Mouse (Mus musculus) splenic B cell, adult 2 months (primary cell): Measurements from ENCODE around the gene 1700016C15Rik.

Experiments used
- DNase-seq: peaks from one replicate; pipeline ENCODE4 v3.0.0-alpha.2; 2011; ENCODE audit warnings: low read depth, low spot score
- H3K27me3 ChIP-seq: 2 replicates; pipeline ENCODE4 v1.6.1; 2012; ENCODE audit warnings: mild to moderate bottlenecking, low read length, moderate library complexity, mixed read lengths; ENCODE audit not compliant: control insufficient read depth, poor library complexity, insufficient read depth, severe bottlenecking
- H3K36me3 ChIP-seq: 2 replicates; pipeline ENCODE4 v1.6.1; 2012; ENCODE audit warnings: mild to moderate bottlenecking, low read length, moderate library complexity, mixed read lengths; ENCODE audit not compliant: control insufficient read depth, poor library complexity, insufficient read depth, severe bottlenecking

Gene 1700016C15Rik

DNA sequence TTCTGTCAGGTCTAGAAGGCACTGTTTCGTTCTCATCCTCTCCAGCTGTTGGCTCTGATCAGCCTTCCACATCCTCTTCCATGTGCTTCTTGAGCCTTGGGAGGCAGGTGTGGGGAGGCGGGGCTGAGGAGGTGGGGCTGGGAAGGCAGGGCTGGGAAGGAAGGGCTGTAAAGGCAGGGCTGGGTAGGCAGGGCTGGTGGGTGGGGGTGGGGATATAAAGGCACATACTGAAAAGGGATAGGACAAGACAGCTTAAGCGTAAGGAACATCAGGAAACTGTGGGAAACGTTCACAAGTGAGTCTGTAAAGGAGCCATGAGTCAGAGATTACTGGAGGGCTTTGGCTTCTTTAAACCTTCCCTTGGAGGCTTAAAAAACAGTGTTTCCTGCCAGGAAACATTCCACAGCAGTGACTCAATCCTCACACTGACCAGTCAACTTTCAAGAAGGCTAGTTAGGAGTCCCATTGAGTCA is 21.0 kb upstream of the 1700016C15Rik start:
- no peak for DNase-seq
- H3K27me3 ChIP-seq: no peaks in the 10 kb centered on the region
- no peaks in the 10 kb centered on the region for H3K36me3 ChIP-seq

DNA sequence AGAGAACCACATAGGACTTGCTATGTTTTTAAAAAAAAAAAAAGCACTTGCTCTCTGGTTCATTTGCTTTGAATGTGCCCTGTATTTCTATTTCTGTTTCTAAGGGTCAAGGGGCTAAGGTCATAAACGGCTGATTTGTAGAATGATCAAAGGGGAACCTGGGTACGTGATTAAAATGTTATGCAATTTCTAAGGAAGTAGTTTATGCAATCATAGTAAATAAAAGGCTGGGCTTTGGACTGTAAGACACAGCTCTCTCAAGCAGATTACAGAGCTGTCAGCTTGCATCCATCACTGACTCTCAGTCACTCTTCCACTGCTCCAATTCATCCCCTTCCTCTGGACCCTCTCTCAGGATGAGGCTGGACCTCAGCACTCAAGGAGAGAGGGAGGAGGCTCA is 18.6 kb upstream of the 1700016C15Rik start:
- no peak for DNase-seq
- H3K27me3 ChIP-seq: no peaks in the 10 kb centered on the region

DNA sequence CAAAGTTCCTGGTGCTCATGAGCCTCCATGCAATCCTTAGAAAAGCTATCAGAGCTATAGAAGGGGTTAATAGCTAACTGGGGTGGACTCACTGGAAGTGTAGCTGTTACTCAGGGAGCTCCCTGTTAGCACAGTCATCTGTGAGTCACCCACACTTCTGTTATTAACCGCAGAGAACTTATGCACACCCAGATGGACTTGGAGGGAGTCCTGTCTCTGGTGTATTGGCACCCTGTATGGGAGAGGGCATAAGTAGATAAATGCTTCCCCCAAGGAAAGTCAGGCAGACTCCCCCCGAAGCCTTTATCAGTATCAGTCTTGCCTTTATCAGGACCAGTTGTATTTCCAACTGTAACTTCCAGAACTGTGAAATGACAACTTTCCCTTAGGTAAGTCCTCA is 18.2 kb upstream of the 1700016C15Rik start:
- no peaks in the 10 kb centered on the region for H3K36me3 ChIP-seq
- H3K27me3 ChIP-seq: no peaks in the 10 kb centered on the region
- no peak for DNase-seq

More for the DNA sequence above, 18.6 kb upstream of the 1700016C15Rik start:
- no peaks in the 10 kb centered on the region for H3K36me3 ChIP-seq

DNA sequence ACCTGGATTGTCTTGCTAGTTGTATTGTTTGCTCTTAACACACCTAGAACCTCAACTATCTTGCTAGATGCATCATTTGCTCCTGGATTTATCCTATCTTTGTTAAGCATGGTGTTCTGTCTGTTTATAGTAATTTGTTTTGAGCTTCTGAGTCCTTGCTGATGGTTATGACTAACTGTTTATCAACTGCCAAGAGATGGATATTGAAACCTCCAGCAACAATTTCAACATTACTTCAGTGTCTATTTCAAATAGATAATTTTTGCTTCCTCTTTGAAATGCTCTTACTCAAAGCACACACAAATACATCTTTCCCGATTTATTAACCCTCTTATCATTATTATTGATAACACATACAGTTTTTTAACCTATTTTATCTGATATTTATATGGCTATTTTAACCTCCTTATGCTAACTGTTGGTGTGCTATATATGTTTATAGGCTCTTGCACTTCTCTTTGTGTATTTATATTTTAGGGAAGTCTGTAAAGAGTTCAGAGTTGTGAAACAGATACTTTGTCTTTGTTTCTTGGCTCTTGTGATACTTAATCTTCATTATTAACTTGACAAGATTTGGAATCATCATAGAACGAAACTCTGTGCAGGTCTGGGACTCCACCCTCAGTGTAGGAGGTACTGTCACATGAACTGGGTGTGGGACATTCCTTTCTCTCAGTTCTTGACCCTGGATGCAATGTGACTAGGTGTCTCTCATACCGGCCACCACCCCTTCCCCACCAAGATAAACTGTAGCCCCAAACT is 15.8 kb upstream of the 1700016C15Rik start:
- no peaks in the 10 kb centered on the region for H3K36me3 ChIP-seq
- no peak for DNase-seq
- no peaks in the 10 kb centered on the region for H3K27me3 ChIP-seq

DNA sequence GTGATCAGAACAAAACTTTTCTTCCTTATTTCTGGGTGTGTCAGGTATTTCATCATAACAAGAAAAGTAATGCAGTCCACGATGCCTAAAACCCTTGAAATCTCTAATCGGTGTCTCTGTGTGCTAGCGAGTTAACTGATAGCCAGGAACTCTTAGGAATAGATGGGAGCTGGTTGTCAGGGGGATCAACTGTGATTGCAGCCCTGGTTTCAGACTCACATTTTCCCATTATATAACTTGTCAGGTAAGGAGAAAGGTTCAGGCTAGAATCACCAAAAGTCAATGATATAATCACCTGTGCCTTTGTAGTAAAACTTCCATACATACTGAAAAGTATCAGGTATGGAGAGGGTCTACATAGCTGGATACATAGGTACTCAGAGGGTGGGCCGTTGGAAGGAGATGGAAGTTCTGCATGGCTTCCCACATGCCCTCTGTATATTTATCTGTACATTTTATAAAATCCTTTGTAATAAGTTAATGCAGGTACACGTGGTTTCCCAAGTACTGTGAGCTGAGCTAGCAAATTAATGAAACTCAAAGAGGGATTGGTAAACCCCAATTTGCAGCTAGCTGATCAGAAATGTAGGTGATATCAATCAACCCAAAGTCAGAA is 15.1 kb upstream of the 1700016C15Rik start:
- Histone ChIP-seq H3K36me3 (no peaks in the 10 kb centered on the region), H3K27me3 (no peaks in the 10 kb centered on the region)
- no peak for DNase-seq

DNA sequence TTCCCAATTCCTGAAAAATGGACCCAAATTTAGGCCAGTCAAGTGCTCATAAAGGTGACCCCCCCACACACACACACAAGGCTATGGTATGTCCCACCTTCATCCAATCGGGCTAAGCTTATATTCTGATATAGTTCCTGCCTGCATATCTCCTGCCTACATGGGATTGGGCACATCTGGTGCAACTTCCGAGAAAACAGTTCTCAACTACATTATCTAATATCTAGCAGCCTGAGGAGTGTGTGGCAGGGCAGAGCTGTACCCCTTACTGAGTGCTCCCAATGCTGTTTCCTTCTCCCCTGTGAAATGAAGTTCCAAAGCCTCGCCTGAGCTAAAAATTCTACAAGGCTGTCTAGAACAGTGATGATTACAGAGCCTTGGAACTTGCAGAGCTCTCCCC is 13.2 kb upstream of the 1700016C15Rik start:
- no peak for DNase-seq
- no peaks in the 10 kb centered on the region for H3K36me3 ChIP-seq
- no peaks in the 10 kb centered on the region for H3K27me3 ChIP-seq

DNA sequence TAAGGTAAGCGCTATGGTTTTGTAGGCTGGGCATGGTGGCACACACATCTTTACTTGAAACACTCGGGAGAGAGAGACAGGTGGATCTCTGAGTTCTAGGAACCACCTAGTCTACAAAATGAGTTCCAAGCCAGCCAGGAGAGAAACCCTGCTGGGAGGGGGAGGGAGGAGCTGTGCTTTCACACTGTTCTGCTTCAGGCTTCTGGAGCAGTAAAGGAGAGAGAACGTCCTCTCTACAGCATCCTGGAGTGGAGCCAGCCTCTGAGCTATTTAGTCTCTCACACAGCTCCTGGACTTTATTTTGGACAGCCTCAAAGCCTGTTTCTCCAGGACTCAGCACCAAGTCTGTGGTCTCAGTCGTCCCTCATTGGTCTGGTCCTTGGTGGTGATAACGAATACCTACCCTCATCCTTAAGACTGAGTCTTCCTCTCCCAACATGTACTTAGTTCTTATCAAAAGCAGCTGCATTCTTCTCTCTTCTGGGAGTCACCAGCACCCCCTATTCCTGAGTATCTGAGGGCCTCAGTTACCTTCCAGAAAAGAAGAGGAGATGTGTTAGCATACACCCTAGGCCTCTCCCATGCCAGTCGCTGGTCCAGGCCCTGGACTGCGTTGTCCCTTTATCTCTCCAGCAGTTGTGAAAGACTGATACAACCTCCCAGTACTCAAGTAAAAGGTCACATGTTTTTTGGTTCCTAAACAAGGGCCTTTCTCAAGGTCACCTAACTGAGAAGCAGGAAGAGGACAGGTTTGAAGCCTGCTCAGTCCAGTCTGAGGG is 12.4 kb upstream of the 1700016C15Rik start:
- DNase-seq: no peak
- Histone ChIP-seq H3K27me3 (no peaks in the 10 kb centered on the region), H3K36me3 (no peaks in the 10 kb centered on the region)

DNA sequence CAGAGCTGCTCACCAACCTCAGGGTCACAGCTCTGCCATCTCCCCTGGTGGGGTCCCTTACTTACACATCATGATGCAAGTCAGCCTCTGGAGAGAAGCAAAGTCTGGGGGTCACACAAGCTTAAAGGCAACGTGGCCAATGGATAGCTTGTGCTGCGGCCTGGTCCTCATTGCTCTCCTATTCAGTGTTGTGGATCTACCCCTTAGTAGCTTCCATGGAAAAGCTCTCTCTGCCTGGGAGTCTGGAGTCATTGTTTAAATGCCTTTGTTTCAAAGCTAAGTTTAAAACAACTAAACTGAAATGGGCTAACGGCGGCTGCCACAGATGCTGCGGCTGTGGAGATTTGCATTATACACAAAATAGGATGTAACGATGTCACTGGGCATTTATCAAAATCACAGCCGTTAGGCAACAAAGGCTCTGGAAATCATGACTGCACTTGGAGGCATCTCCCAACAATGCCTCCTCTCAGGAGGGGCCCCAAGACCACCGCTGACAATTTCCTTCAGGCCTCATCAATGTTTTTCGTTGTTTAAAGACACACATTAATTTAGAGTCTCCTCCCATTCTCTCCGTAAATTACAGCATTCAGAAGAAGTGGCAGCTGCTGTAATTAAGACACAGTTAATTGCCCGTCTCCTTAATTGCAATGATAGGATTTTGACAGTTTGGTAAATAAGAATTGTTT is 11.1 kb upstream of the 1700016C15Rik start:
- H3K36me3 ChIP-seq: no peaks in the 10 kb centered on the region

DNA sequence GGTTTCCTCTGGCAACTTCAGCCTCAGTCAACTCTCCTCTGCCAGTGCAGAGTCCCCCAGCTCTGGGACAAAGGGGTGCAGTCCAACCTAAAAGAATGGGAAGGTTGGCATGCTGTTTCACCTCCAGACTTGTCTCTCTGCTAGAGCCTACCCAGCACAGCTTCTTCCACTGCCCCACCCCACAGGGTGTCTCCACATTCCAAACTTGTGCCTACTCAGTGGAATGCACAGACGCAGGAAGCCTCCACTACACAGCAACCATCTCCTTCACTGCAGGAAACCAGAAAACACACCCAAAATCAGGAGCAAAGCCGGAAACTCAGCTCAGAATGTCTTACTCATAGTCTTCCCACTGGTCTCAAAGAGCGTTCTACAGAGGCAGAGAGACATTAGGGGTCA is 10.6 kb upstream of the 1700016C15Rik start:
- H3K36me3 ChIP-seq: no peaks in the 10 kb centered on the region
- H3K27me3 ChIP-seq: no peaks in the 10 kb centered on the region
- no peak for DNase-seq

More for the DNA sequence above, 11.1 kb upstream of the 1700016C15Rik start:
- no peak for DNase-seq
- no peaks in the 10 kb centered on the region for H3K27me3 ChIP-seq

DNA sequence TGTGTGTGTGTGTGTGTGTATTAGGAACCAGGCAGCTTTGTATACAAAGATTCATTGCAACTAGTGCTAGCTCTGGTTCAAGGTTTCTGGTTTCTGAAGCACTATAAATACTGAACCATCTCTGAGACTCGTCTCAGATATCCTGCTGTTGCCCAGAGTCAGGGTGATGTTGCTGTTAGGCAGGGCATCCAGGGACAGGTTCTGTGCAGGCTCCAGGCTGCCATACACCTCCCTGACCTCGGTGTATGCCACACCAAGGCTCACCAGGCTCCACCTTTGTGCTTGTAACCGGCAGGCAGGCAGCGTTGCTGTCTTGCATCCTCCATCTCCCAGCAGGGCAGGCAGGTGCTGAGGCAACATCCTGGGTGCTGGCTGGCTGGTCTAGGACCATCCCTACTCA is 5.8 kb upstream of the 1700016C15Rik start:
- H3K36me3 ChIP-seq: no peaks in the 10 kb centered on the region
- no peaks in the 10 kb centered on the region for H3K27me3 ChIP-seq
- DNase-seq: no peak

DNA sequence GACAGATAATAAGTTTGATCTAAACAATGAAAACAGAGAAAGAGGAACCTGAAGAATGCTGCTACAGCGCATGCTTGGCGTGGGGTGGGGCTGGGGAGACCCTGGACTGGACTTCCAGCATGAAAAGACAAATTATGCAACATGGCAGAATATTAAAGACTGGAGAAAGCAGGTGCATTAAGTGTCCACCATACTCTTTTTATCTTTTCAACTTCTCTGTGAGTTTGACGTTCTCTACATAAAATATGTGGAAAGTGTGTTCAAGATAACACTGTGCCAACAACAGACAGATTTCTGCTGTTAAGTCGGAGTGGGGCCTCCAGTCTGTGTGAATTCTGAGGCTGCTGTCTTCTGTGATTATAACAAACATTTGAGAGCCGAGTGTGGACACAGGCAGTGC is 2.7 kb upstream of the 1700016C15Rik start:
- no peak for DNase-seq
- H3K36me3 ChIP-seq: no peaks in the 10 kb centered on the region

DNA sequence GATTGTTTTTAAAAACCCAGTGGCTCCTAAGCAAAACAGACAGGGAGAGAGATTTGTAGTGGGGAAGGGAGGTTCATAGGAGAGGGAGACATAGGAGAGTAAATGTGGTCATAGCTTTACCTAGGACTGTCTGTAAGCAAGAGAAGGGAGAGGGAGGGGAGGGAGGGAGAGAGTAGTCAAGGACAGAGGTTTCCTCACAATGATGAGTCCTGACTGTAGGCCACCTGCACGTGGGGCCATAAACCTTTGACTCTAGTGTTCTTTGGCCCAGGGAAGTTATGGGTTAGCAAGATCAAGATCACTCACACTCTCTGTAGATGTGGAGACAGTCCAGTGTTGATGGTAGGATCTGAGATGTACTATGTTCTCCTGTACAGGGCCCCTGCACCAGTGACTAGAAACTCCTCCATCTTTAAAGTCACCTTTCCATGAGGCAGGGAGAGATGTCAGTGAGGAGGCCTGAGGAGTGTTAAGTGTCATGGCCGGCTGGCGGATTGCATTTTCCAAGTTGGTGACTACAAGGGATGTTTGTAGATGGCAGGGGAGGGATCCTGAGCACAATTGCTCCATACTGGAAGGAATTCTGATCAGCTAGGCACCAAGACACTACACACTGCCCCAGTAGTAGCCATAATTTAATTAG is 1.6 kb upstream of the 1700016C15Rik start:
- H3K36me3 ChIP-seq: no peaks in the 10 kb centered on the region
- no peak for DNase-seq
- H3K27me3 ChIP-seq: no peaks in the 10 kb centered on the region

More for the DNA sequence above, 2.7 kb upstream of the 1700016C15Rik start:
- no peaks in the 10 kb centered on the region for H3K27me3 ChIP-seq

DNA sequence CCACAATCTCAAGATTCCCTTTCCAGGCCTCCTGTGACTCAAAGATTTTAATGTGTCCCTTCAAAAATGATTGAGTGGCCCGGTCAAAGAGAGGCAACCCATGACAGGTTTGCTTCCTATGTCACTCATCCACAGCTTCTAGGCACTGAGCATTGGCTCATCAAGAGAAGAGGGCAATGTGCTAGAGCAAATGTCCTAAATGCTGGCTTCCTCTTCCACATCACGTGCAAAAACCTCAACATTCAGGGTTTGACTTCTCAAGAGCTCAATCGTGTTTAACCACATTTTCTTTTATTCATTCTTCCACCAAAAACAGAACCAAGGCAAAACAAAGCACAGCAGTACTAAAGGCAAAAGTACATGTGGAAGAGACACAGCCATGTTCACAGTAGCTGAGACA is 2.4 kb downstream of the 1700016C15Rik start:
- Histone ChIP-seq H3K27me3 (no peaks in the 10 kb centered on the region), H3K36me3 (no peaks in the 10 kb centered on the region)
- DNase-seq: no peak

DNA sequence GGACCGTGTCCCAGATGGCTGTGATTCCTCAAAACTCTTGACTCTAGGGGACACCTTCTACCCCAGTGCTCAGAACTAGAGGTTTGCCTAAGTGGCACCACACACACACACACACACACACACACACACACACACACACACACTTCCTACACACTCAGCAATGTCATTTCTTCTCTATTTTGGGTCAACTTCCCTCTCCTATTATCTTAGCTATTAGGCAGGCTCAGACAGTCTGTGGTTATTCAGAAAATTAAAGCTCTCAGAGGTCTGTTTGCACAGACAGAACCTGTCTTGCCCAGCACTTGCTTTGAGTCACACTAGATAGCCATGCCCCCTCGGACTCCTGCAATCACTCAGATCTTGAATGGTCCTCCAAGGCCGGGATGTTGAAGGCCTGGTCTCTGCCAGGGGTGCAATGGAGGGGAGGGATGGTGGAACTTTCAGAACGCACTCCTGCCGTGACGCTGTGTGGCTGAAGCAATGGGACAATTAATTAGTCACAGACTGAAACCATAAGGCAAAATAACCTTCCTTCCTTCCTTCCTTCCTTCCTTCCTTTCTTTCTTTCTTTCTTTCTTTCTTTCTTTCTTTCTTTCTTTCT is 8.0 kb downstream of the 1700016C15Rik start:
- DNase-seq: no peak
- no peaks in the 10 kb centered on the region for H3K27me3 ChIP-seq
- no peaks in the 10 kb centered on the region for H3K36me3 ChIP-seq
